Comparison of ENCODE assay signal across 19 mouse cellular contexts in genomic region chr4:7948020-7948419, GRCm38 (mm10).
"Had no signal": no experiment of that assay in that cellular context is flagged by ENCODE, and none has a peak within 500 bp of the region (broad histone marks: within the 10 kb centered on the region; RNA-seq: fewer than 3 reads in every experiment).

No protein-coding gene starts in this region.

- H3K4me3 ChIP-seq: liver, embryonic 13.5 days; megakaryocyte, embryonic 14.5 days; midbrain, embryonic 10.5 days; midbrain, embryonic 13.5 days; myocyte; neural tube, embryonic 13.5 days; stomach, embryonic 15.5 days had no signal

- H3K9ac ChIP-seq: liver, embryonic 13.5 days; lung, embryonic 14.5 days; midbrain, embryonic 13.5 days; neural tube, embryonic 13.5 days; stomach, embryonic 15.5 days had no signal

- ATAC-seq: lung, postnatal 0 days; midbrain, embryonic 13.5 days; midbrain, embryonic 16.5 days had no signal

- H3K27ac ChIP-seq: liver, embryonic 13.5 days; midbrain, embryonic 10.5 days; midbrain, embryonic 13.5 days; neural tube, embryonic 13.5 days; stomach, embryonic 15.5 days had no signal

- H3K9me3 ChIP-seq: liver, embryonic 13.5 days; midbrain, embryonic 10.5 days; midbrain, embryonic 13.5 days; neural tube, embryonic 13.5 days; stomach, embryonic 15.5 days had no signal

- H3K4me1 ChIP-seq: liver, embryonic 13.5 days; midbrain, embryonic 10.5 days; midbrain, embryonic 13.5 days; neural tube, embryonic 13.5 days; stomach, embryonic 15.5 days had no signal

- H3K27me3 ChIP-seq: liver, embryonic 13.5 days; megakaryocyte, embryonic 14.5 days; midbrain, embryonic 13.5 days; neural tube, embryonic 13.5 days; stomach, embryonic 15.5 days had no signal

- DNase-seq: kidney, adult 18-20 months; kidney, adult 9 months; kidney, postnatal 14 days; kidney, postnatal 4 days; liver, embryonic 13.5 days; lung, embryonic 14.5 days; right cerebral cortex, postnatal 25 days; spleen, adult 18-20 months; thymus, adult 2 months; thymus, postnatal 14 days; thymus, postnatal 4 days had no signal

- H3K36me3 ChIP-seq: liver, embryonic 13.5 days; midbrain, embryonic 10.5 days; midbrain, embryonic 13.5 days; neural tube, embryonic 13.5 days; stomach, embryonic 15.5 days had no signal

- H3K4me2 ChIP-seq: liver, embryonic 13.5 days; lung, embryonic 14.5 days; midbrain, embryonic 13.5 days; neural tube, embryonic 13.5 days; stomach, embryonic 15.5 days had no signal
